Mouse (Mus musculus) midbrain, postnatal 0 days (tissue): Measurements from ENCODE around the gene Cmtm2b. TPM values are rescaled to one million over a fixed set of nuclear protein-coding genes. Genes with fewer than 3 reads are reported as not detected.
"Not testable (repeated sequence)": the region's sequence is repeated elsewhere in the genome, so short reads cannot be mapped to it uniquely, and the experiment has no call there.

Experiments used
- ATAC-seq: fragments of 200-750 bp; cut with Nextera tagmentation; 2 replicates; pipeline ENCODE4 v1.8.0; 2017; ENCODE audit warnings: moderate number of reproducible peaks, mild to moderate bottlenecking, moderate TSS enrichment, moderate library complexity; ENCODE audit not compliant: low FRiP score
- DNase-seq: peaks from one replicate; pipeline ENCODE4 v3.0.0-alpha.2; 2015; ENCODE audit warnings: low spot score
- H3K27ac ChIP-seq: fragments of 300-500 bp; sonication (generic); 2 replicates; pipeline ENCODE4 v1.5.1; 2014; ENCODE audit warnings: low read depth, mild to moderate bottlenecking, low read length, mixed read lengths
- H3K27me3 ChIP-seq: fragments of 300-500 bp; sonication (generic); 2 replicates; pipeline ENCODE4 v1.6.1; 2014; ENCODE audit warnings: low read length, control low read depth, mixed read lengths; ENCODE audit not compliant: insufficient read depth
- H3K36me3 ChIP-seq: fragments of 300-500 bp; sonication (generic); 2 replicates; pipeline ENCODE4 v1.6.1; 2014; ENCODE audit warnings: low read length, control low read depth, mixed read lengths; ENCODE audit not compliant: insufficient read depth
- H3K4me1 ChIP-seq: fragments of 300-500 bp; sonication (generic); 2 replicates; pipeline ENCODE4 v1.6.1; 2014; ENCODE audit warnings: mild to moderate bottlenecking, control low read depth, antibody characterized with exemption, low read length, mixed read lengths; ENCODE audit not compliant: insufficient read depth
- H3K4me2 ChIP-seq: fragments of 300-500 bp; sonication (generic); 2 replicates; pipeline ENCODE4 v1.6.1; 2014; ENCODE audit warnings: low read depth, mild to moderate bottlenecking, low read length, mixed read lengths; ENCODE audit not compliant: poor library complexity, severe bottlenecking
- H3K4me3 ChIP-seq: fragments of 300-500 bp; sonication (generic); 2 replicates; pipeline ENCODE4 v1.5.1; 2014; ENCODE audit warnings: low read depth, mild to moderate bottlenecking, low read length, moderate library complexity
- H3K9ac ChIP-seq: fragments of 300-500 bp; sonication (generic); replicated peaks from 2 replicates; pipeline ENCODE4 v1.6.1; 2014; ENCODE audit warnings: mild to moderate bottlenecking, low read length, moderate library complexity, mixed read lengths; ENCODE audit not compliant: poor library complexity, severe bottlenecking
- H3K9me3 ChIP-seq: fragments of 300-500 bp; sonication (generic); 2 replicates; pipeline ENCODE4 v1.6.1; 2016; ENCODE audit warnings: low read length, control low read depth
- CTCF ChIP-seq: IDR thresholded peaks from 2 replicates; pipeline ENCODE4 v1.5.1; 2016; ENCODE audit warnings: antibody characterized with exemption, mild to moderate bottlenecking
- WGBS: fragments of 180-500 bp; shearing (Covaris S2); extraction: QIAGEN DNeasy Blood & Tissue Kit; methylation state at CpG from one replicate; pipeline ENCODE4 v1.1.7; 2014; 5-methylcytosine and 5-hydroxymethylcytosine counted together
- polyA plus RNA-seq: library from polyadenylated mRNA; unstranded; fragments of >200 nt; fragmentation: Nextera tagmentation; extraction: Ambion mirVana; gene quantifications from 2 replicates; pipeline ENCODE4 v1.2.1, GENCODE M21; 2015
- total RNA-seq: library from RNA; depleted of rRNA; stranded (reverse); fragments of >200 nt; gene quantifications from 2 replicates; pipeline ENCODE4 v1.2.3, GENCODE M21; 2014

The Cmtm2b gene
- total and polyA plus RNA-seq, 2 experiments from 2014 or later: not detected

- Histone ChIP-seq H3K4me2 (no peak overlapping the region), H3K4me1 (no peaks in the 10 kb centered on the region), H3K9me3 (no peaks in the 10 kb centered on the region), H3K4me3 (no peak overlapping the region), H3K36me3 (no peaks in the 10 kb centered on the region), H3K27ac (no peak overlapping the region), H3K9ac (no peak overlapping the region), H3K27me3 (no peaks in the 10 kb centered on the region)
- 73% methylated on average over 4 of the region's 4 CpGs for WGBS
- ATAC-seq (no peak), DNase-seq (no peak)
- TF ChIP-seq CTCF: peak; percentile 38
Measured at GRCm38 (mm10) chr8:104313311-104313710, 8.7 kb upstream of the Cmtm2b start.

GRCm38 (mm10) chr8:104321267-104321666 lies 763 bp upstream of the Cmtm2b start, which contains the start of gene Gm11020:
TSS of gene Gm11020 (plus strand) at chr8:104321567.
- H3K9me3 ChIP-seq, H3K4me3 ChIP-seq, DNase-seq, H3K4me1 ChIP-seq, H3K36me3 ChIP-seq, H3K27me3 ChIP-seq, H3K9ac ChIP-seq, ATAC-seq, H3K27ac ChIP-seq, H3K4me2 ChIP-seq: not testable (repeated sequence)
- WGBS: 85% methylated on average over 8 of the region's 11 CpGs

DNA sequence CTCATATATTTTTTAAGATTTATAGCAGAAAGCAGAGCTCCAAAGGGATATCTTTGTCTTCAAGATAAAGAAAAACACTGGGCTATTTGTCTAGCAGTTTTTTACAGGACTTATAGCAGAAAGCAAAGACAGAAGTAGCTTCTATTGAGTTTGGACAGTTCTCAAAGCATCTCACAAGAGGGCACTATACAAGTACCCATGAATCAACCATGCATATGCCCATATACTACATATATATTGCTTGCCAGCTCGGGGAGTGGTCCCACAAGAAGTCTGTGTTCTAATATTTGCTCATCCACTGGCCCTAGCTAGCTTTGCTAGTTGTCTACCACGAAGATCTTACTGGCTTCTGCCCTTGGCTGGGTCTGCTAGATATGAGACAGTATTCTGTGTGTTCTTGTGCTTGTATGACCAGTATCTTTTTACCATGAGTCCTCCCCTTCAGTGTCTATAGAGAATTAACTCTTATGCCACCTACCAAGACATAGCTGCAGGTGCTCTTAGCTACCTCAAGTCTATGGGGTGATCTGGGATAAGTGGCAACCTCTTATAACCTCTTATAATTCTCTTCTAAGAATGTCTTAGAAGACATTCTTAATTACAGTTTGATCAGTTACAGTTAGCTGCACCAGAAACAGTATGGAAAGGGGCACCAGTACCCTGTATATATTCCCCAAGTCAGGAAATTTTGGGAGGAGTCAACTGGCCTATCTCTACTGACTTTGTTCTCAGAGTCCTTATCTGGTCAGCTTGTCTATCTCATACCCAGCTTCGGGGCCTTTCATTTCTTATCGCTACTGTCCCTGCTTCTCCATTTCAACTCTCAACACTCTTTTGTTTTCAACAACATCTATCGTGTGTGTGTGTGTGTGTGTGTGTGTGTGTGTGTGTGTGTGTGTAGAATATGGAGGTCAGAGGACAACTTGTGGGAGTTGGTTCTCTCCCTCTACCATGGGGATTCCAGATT lies 10.9 kb downstream of the Cmtm2b start:
- Histone ChIP-seq H3K36me3 (no peaks in the 10 kb centered on the region), H3K27me3 (no peaks in the 10 kb centered on the region), H3K9me3 (no peaks in the 10 kb centered on the region), H3K9ac (no peak overlapping the region), H3K4me1 (no peaks in the 10 kb centered on the region), H3K4me2 (no peak overlapping the region), H3K4me3 (no peak overlapping the region), H3K27ac (no peak overlapping the region)
- DNase-seq (no peak), ATAC-seq (no peak)
- WGBS: 80% methylated on average over 5 of the region's 5 CpGs
- no peak for TF ChIP-seq CTCF

DNA sequence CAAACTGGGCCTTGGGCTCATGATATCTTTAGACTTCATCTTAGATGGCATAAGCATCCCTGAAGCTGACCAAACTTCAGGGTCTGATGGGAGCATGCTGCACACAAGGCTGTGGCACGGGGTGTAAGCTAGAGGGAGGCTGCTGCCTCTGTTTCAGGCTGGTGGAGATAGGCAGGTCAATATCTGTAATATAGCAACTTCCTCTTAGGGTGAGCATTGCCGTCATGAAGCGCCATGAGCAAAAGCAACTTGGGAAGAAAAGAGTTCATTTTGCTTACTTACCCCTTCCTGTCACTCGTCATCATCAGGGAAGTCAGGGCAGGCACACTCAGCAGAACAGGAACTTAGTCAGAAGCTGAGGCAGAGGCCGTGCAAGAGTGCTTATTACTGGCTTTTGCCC lies 11.8 kb downstream of the Cmtm2b start:
- ATAC-seq (no peak), DNase-seq (no peak)
- H3K4me3 ChIP-seq: no peak overlapping the region
- no peak overlapping the region for H3K27ac ChIP-seq
- H3K36me3 ChIP-seq: no peaks in the 10 kb centered on the region
- TF ChIP-seq CTCF: no peak
- 80% methylated on average over 5 of the region's 5 CpGs for WGBS
- H3K27me3 ChIP-seq: no peaks in the 10 kb centered on the region
- no peak overlapping the region for H3K9ac ChIP-seq
- H3K4me2 ChIP-seq: no peak overlapping the region
- no peaks in the 10 kb centered on the region for H3K4me1 ChIP-seq
- H3K9me3 ChIP-seq: no peaks in the 10 kb centered on the region

DNA sequence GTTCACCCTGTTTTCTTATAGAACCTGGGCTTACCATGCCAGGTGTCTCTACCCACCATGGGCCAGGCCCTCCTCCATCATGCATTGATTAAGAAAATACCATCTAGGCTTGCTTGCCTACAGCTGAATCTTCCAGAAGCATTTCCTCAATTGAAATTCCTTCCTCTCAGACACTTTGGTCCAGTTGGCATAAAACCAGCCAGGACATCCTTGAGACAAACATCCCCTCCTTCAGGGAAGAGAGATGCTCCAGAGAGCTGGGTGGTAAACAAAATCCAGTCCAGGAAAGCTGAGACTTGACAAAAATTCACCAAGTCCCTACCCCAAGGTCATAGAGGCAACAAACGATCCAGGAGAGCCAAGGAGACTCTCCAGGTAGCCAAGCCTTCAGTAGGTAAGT lies 12.2 kb downstream of the Cmtm2b start:
- Histone ChIP-seq H3K27ac (no peak overlapping the region), H3K4me1 (no peaks in the 10 kb centered on the region), H3K9me3 (no peaks in the 10 kb centered on the region), H3K4me2 (no peak overlapping the region), H3K9ac (no peak overlapping the region), H3K4me3 (no peak overlapping the region), H3K36me3 (no peaks in the 10 kb centered on the region), H3K27me3 (no peaks in the 10 kb centered on the region)
- 60% methylated on average over 1 of the region's 1 CpGs for WGBS
- ATAC-seq: no peak
- no peak for TF ChIP-seq CTCF
- no peak for DNase-seq

DNA sequence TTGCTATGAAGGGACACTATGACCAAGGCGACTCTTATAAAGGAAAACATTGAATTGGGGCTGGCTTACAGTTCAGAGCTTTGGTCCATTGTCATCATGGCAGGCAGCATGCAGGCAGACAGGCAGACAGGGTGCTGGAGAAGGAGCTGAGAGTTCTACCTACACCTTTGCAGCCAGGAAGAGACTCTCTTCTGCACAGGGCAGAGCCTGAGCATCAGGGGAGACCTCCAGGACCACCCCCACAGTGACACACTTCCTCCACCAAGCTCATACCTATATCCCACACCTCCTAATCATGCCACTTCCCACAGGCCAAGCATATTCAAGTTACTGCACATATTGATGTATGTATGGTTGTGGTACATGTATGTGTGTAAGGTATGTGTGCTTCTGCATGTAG lies 14.8 kb downstream of the Cmtm2b start:
- H3K27ac ChIP-seq: no peak overlapping the region
- H3K4me3 ChIP-seq: no peak overlapping the region
- H3K27me3 ChIP-seq: no peaks in the 10 kb centered on the region
- H3K9me3 ChIP-seq: no peaks in the 10 kb centered on the region
- H3K9ac ChIP-seq: no peak overlapping the region
- no peak overlapping the region for H3K4me2 ChIP-seq
- DNase-seq (no peak), ATAC-seq (no peak)
- 84% methylated on average over 1 of the region's 1 CpGs for WGBS
- TF ChIP-seq CTCF: no peak
- H3K36me3 ChIP-seq: no peaks in the 10 kb centered on the region
- H3K4me1 ChIP-seq: no peaks in the 10 kb centered on the region
